Mouse (Mus musculus): ENCODE results near the gene Ptgdr2.

Ptgdr2 gene

DNA sequence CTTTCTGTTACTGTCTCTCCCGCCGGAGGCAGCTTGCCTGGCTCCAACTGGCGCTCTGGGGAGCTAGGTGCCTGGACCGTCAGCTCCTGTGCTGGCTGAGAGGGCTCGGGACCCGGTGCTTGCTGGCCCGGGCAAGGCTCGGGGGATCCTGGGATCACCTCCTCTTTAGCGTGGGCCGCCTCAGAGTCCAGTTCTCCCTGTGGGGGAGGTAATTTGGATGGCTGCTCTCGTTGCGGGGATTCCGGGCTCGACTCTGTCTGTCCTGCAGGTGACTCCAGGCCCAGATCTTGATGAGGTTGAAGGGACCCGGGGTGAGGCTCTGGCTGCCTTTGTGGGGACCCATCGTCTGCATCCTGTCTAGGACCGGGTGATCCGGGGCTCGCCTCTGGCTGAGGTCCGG lies 11.5 kb downstream of the Ptgdr2 start:
- ChIA-PET CTCF (interaction anchor here in 3 of 4 experiments (1.0 to 1.9 kb wide), 6 partner anchors 28 to 234 kb away, joined by 3 to 13 read pairs (median 4); no protein-coding TSS in a partner anchor), POLR2A (interaction anchor here in 3 of 4 experiments (0.6 to 3.1 kb wide), 25 partner anchors 9 to 346 kb away, joined by 3 to 31 read pairs (median 5); partner anchors contain the start of genes Ptgdr2 (in 2 of the 3), Ms4a10 (in 1 of the 3), Prpf19 (in 1 of the 3) and Zp1 (in 1 of the 3))

DNA sequence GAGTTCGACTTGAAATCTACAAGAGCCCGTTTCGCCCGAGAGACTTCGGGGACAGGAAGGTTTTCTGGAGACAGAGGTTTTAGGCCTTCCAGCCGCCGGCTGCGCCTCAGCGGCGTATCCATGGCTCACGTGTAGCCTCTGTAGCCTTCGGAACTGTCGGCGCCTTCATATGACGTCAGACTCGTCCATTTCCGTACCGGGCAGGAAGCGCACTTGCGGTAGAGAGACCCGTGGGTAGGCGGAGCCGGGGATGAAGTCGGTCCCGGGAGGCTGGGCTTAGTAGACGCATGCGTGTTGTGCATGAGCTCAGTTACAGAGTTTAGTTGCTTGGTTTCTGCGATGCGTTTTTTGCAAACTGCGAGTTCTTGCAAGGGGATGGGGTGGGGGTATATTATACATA lies 12.2 kb downstream of the Ptgdr2 start, which contains the start of gene Ccdc86:
Gene Ccdc86 (minus strand): TSS at position 155 of the 400 bp plus-strand sequence.
- POLR2A ChIA-PET, result interaction anchor here (0.6 to 3.1 kb wide), 59 partner anchors 8 to 1016 kb away, joined by 3 to 31 read pairs (median 4); partner anchors contain the start of genes Ms4a10 (in 2 of the 4), Prpf19 (in 2 of the 4), Ptgdr2 (in 2 of the 4) and Cpsf7 (in 1 of the 4)

DNA sequence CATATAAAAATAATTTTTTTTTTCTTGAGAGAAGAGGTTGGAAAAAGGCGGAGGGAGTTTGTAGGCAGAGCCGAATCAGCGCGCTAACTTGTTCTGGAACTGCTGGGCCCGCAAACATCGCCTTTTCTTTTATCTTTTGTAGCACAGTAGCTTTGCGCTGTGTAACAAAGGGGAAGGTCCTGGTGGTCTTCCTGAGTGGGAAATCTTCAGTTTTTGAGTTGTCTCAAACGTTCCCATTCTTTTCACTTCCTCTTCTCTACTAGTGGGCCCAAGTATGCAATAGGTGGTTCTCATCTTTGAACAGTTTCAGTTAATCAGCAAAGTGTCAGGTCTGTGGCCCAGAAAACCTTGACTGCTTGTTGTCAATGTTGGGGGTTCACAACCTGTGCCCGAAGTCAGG lies 12.6 kb downstream of the Ptgdr2 start:
- ChIA-PET CTCF (interaction anchor here in 2 of 4 experiments (0.6 to 1.9 kb wide), 15 partner anchors 8 to 708 kb away, joined by 3 to 13 read pairs (median 4); partner anchors contain the start of genes Lrrc10b (in 1 of the 2), Prpf19 (in 1 of the 2) and Ptgdr2 (in 1 of the 2)), POLR2A (interaction anchor here (0.6 to 3.1 kb wide), 61 partner anchors 8 to 1016 kb away, joined by 3 to 31 read pairs (median 4); partner anchors contain the start of genes Ms4a10 (in 2 of the 4), Prpf19 (in 2 of the 4), Ptgdr2 (in 2 of the 4) and Cpsf7 (in 1 of the 4))

More for the DNA sequence above, 12.2 kb downstream of the Ptgdr2 start, which contains the start of gene Ccdc86:
- CTCF ChIA-PET, result interaction anchor here (0.6 to 1.9 kb wide), 21 partner anchors 8 to 708 kb away, joined by 3 to 13 read pairs (median 4); partner anchors contain the start of genes Lrrc10b (in 1 of the 4), Prpf19 (in 1 of the 4) and Ptgdr2 (in 1 of the 4)

DNA sequence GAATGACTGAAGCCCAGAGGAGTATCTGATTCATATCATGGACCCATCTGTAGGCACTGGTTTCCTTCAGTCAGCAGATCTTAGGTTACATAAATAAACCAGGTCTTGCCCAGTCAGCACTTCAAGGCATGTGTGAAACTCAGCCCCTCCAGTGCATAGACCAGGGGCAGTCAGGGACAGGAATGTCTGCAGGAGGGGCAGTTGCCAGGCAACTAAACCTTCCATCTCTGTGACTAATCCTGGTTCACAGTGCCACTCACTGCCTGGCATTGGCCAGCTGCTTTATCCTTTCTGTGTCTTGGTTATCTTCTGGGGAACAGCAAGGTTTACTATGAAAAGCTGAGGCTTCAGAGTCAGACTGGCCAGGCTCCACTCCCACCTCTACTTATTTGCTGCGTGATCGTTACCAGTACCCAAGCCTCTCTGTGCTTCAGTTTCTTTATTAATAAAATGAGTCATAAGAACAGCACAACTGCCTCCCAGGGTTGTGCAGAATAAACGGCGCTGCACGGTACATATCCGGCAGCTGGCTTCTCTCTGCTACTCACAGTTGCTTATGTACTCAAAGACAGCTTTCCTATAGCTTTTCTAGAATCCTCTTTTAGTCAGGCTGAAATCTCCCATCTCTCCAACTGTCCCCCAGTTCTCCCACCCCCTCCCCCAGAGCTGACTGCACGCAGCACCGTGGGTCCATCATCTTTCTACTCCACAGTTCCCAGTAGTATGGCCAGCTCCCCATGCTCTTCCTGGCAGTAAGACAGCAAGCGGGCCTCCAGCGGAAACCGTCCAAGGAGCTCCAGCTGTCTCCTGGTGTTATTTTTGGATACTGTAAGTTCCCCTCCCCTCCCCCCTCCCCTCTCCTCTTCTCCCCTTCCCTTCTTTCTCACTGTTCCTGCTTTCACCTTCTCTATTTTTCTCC lies 15.3 kb downstream of the Ptgdr2 start:
- CTCF ChIA-PET, result interaction anchor here (0.6 to 1.3 kb wide), 10 partner anchors 11 to 983 kb away, joined by 3 to 8 read pairs (median 4); partner anchors contain the start of gene Ptgdr2 (in 1 of the 4)

DNA sequence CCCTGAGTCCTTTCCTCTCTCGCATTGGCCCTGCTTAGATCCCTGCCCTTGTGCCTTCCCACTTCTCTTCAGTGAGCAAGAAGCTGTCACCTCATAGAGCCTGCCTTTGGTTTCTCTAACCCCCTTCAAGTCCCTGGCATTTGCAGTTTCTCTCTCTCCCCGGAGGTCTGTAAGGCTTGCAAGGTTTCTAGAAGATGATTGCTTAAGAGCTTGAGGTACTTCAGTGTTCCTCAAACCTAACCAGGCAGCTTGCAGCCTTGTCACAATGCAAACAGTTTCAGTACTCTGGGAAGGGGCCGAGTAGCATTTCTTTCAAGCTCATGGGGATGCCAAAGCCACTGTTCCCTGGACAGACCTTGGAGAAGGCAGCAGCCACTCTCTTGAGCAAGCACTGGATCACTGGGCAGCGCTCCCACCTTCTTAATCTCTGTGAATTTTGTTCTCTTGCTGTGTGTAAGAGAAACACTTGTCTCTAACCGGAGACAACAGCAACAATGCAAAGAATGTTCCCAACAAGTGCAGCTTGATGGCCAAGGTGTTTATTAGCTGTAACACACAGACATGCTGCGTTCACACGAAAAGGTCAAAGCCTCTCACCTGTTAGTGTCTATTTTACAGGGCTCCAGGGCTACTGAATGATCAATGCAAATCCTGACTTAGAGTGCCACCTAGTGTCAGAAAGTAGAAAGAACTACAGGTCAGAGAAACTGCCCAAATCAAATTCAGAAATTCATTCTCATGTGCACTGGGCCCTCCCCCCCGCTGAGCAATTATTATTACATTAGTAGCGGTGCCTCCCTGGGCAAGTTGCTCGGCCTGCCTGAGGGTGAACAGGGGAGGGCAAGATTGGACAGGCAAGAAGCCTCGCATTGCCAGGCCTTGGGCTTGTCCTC lies 22.4 kb downstream of the Ptgdr2 start:
- ChIA-PET CTCF (interaction anchor here (0.6 to 3.4 kb wide), 28 partner anchors 10 to 1072 kb away, joined by 3 to 22 read pairs (median 4); partner anchors contain the start of genes Ccdc86 (in 1 of the 4) and Ms4a10 (in 1 of the 4)), POLR2A (interaction anchor here (0.6 to 3.1 kb wide), 10 partner anchors 10 to 78 kb away, joined by 3 to 19 read pairs (median 3); partner anchors contain the start of genes Ccdc86 (in 3 of the 4) and Ptgdr2 (in 1 of the 4))

More for the DNA sequence above, 15.3 kb downstream of the Ptgdr2 start:
- POLR2A ChIA-PET, result interaction anchor here in 3 of 4 experiments (0.6 to 2.2 kb wide), 10 partner anchors 7 to 669 kb away, joined by 3 to 6 read pairs (median 4); no protein-coding TSS in a partner anchor

DNA sequence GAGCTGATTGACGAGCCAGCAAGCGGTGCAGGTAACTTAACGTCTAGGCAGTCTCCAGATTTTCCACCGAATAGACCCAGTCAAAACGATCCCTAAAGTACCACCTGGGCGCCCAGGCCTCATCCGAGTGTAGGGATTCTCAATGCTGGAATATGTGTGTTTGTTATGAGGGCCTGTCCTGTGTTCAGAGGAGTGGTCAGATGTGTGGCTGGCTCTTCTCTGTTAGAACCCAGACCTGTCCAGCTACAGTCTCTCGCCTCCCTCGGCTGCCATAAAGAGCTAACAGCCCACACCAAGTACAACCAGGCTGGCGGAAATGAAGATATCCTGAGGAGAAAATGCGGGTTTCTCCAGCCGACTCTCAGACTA lies 23.0 kb downstream of the Ptgdr2 start:
- ChIA-PET POLR2A (interaction anchor here in 3 of 4 experiments (0.6 to 3.1 kb wide), 7 partner anchors 11 to 23 kb away, joined by 3 to 19 read pairs (median 3); partner anchors contain the start of genes Ccdc86 (in 2 of the 3) and Ptgdr2 (in 1 of the 3)), CTCF (interaction anchor here in 3 of 4 experiments (0.6 to 3.4 kb wide), 17 partner anchors 10 to 322 kb away, joined by 3 to 22 read pairs (median 4); partner anchors contain the start of genes Ccdc86 (in 1 of the 3) and Ms4a10 (in 1 of the 3))

DNA sequence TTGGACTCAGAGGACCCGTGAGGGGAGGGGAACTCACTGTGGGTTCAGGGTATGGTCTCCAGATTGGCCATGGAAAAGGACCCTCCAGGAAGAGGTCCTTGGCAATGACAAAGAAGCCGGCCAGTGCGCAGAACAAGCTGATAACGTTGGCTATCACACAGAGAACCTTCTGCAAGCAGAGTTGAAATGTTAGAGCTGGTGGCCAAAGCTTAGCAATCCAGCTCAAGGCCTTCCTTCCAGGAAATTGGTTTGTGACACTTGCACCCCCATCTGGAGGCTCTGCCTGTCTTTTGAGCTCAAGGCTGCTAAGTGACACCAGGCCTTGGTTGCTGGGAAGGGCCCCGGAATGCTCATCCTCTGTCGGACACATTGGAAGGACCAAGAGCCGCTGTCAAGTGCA lies 28.8 kb downstream of the Ptgdr2 start:
- POLR2A ChIA-PET, result interaction anchor here in 3 of 4 experiments (0.5 to 3.9 kb wide), 7 partner anchors 9 to 169 kb away, joined by 3 to 14 read pairs (median 3); partner anchors contain the start of gene Ccdc86 (in 1 of the 3)

DNA sequence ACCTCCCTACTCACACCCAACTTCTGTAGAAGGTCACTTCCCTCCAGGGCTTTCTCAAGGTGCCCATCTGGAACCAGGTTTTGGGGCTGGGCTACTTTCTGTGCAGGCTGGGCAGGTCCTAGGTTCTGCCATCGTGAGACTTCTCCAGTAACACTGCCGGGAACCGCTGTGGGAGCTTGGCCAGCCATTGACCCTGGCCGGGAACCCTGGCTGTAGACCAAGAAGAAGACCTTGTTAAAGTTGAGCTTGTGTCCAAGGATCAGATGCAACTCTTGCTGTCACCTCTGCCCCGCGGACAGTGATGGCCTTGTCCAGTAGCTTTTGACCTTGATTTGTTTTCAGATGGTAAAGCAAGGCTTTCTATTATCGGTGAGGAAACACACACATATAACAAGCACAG lies 31.6 kb downstream of the Ptgdr2 start:
- CTCF ChIA-PET, result interaction anchor here in 2 of 4 experiments (1.8 to 2.0 kb wide), 3 partner anchors 8 to 14 kb away, joined by 5 to 9 read pairs (median 7); no protein-coding TSS in a partner anchor
- POLR2A ChIA-PET, result interaction anchor here in 2 of 4 experiments (0.6 to 3.9 kb wide), 3 partner anchors 11 to 58 kb away, joined by 3 to 14 read pairs (median 4); partner anchors contain the start of gene Ccdc86 (in 1 of the 2)

More for the DNA sequence above, 28.8 kb downstream of the Ptgdr2 start:
- CTCF ChIA-PET, result interaction anchor here in 2 of 4 experiments (1.1 to 2.0 kb wide), 3 partner anchors 11 to 14 kb away, joined by 3 to 15 read pairs (median 6); no protein-coding TSS in a partner anchor

DNA sequence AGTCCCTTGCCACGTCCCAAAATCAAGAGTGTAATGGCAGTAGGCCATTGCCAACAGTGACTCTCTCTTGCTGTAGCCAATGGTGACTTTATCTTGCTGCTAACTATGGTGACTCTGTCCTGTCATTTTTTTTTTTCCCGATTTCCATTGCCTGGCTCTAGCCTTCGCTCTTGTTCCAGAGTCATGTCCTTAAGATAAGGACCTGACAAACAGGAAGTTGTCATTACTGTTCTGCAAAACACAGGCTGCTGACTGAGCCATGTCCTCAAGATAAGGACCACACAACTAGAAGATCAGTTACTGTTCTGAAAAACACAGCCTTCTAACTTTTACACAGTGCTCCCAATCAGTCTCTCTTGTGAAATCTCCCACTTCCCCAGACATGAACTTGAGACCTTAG lies 33.5 kb downstream of the Ptgdr2 start:
- CTCF ChIA-PET, result interaction anchor here in 1 of 4 experiments (0.6 kb wide), 1 partner anchor 21 kb away, joined by 4 read pairs; the partner anchor contains the start of gene Ccdc86
- POLR2A ChIA-PET, result interaction anchor here in 2 of 4 experiments (0.6 to 4.7 kb wide), 2 partner anchors 21 to 22 kb away, joined by 3 to 31 read pairs; partner anchors contain the start of gene Ccdc86 (in 1 of the 2)

DNA sequence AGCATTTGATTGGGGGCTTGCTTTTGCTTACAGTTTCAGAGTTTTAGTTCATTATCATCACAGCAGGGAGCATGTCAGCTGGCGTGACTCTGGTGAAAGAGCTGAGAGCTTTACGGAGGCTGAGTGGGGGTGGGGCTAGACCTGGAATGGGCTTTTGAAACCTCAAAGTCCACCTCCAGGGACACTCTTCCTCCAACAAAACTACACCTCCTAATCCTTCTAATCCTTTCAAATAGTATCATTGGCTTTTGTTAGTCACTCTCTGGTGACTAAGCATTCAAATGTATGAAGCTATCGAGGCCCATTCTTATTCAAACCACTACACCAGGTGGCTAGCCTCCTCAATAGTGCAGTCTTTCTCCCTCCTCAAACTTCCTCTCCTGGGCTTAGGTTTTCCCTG lies 35.7 kb downstream of the Ptgdr2 start:
- POLR2A ChIA-PET, result interaction anchor here (0.5 to 4.7 kb wide), 40 partner anchors 8 to 934 kb away, joined by 3 to 31 read pairs (median 4); partner anchors contain the start of genes Ccdc86 (in 3 of the 4), Prpf19 (in 2 of the 4), Cpsf7 (in 1 of the 4) and Lrrc10b (in 1 of the 4)

DNA sequence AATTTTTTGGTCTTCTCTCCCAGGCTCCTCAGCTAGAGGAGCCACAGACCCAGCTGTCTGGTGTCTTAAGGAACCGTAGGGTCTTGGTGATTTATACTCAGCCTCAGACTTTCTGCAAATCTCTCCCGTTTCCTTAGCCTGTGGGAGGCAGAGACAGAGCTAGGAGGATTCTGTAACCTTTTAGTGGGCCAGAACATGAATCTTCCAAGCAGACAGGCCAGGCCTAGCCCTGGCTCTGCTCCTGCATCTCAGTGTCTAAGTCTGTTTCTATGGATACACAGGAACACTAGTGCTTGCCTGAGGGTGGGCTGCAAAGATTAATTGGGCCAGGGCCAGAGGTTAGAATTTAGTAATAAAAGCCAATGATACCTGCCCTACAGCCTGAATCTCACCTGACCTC lies 36.2 kb downstream of the Ptgdr2 start:
- POLR2A ChIA-PET, result interaction anchor here (0.5 to 4.7 kb wide), 35 partner anchors 9 to 992 kb away, joined by 3 to 31 read pairs (median 4); partner anchors contain the start of genes Ccdc86 (in 3 of the 4), Prpf19 (in 2 of the 4), Cpsf7 (in 1 of the 4) and Lrrc10b (in 1 of the 4)
- CTCF ChIA-PET, result interaction anchor here in 2 of 4 experiments (0.9 to 3.0 kb wide), 12 partner anchors 10 to 264 kb away, joined by 3 to 20 read pairs (median 4); partner anchors contain the start of genes Ccdc86 (in 1 of the 2), Prpf19 (in 1 of the 2) and Ptgdr2 (in 1 of the 2)

More for the DNA sequence above, 35.7 kb downstream of the Ptgdr2 start:
- CTCF ChIA-PET, result interaction anchor here (0.5 to 3.0 kb wide), 16 partner anchors 10 to 559 kb away, joined by 3 to 20 read pairs (median 4); partner anchors contain the start of genes Ccdc86 (in 1 of the 4), Prpf19 (in 1 of the 4) and Ptgdr2 (in 1 of the 4)

DNA sequence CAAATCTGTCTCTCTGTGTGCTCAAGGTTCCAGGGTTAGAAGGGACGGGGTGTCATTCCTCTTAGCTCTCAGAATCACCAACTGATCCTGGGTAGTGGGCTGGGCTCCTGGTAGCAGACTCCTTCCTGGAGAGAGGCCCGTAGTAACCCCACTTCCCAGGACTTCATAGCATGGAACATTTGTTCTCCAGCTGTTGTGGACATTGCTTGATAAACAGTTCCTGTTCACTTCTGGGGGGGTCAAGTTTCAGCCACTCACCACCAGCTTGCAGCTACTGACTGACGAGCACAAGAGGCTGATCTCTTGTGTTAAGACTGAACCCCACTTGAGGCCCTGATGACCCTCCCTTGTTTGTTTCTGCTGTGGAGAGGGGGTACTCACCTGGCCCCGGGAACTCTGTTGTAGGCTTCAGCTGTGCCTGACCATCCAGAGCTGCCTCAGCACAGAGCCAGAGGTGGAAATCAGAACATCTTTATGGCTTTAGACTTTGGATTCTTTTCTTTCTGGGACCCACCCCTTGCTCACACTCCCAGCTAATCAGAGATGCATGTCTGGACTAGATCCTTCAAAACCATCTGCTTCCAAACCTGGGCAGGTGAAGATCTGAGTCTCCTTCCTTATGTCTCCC lies 37.4 kb downstream of the Ptgdr2 start, which contains the start of gene Ms4a10:
Gene Ms4a10 (minus strand): TSS at position 433 of the 628 bp plus-strand sequence.
- ChIA-PET POLR2A (interaction anchor here (0.5 to 4.7 kb wide), 13 partner anchors 8 to 991 kb away, joined by 3 to 31 read pairs (median 4); partner anchors contain the start of genes Ccdc86 (in 2 of the 4) and Prpf19 (in 1 of the 4)), CTCF (interaction anchor here in 3 of 4 experiments (0.7 to 3.0 kb wide), 6 partner anchors 9 to 72 kb away, joined by 3 to 20 read pairs (median 4); partner anchors contain the start of gene Ptgdr2 (in 1 of the 3))

DNA sequence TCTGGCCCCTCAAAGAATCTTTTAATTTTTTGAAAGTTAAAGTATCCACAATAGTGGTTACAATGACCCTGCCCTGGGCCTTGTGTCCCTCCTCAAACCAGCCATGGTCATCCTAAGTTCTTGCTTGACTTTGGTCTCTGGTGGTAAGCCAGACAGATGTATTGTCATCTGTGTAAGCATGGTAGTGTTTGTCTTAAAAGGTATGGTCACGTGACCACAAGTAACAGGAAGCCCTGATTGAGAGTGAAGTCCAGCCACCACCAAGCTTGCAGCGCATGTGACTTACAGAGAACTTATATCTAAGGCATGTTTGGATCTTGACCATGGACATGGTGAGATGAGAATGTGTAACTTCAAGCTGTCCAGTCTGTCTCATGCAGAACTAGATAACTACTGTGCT lies 38.2 kb downstream of the Ptgdr2 start:
- POLR2A ChIA-PET, result interaction anchor here in 2 of 4 experiments (0.5 to 4.7 kb wide), 9 partner anchors 15 to 324 kb away, joined by 3 to 31 read pairs (median 4); partner anchors contain the start of genes Ccdc86 (in 2 of the 2) and Prpf19 (in 1 of the 2)
- CTCF ChIA-PET, result interaction anchor here (0.6 to 3.0 kb wide), 6 partner anchors 8 to 299 kb away, joined by 3 to 20 read pairs (median 5); no protein-coding TSS in a partner anchor

DNA sequence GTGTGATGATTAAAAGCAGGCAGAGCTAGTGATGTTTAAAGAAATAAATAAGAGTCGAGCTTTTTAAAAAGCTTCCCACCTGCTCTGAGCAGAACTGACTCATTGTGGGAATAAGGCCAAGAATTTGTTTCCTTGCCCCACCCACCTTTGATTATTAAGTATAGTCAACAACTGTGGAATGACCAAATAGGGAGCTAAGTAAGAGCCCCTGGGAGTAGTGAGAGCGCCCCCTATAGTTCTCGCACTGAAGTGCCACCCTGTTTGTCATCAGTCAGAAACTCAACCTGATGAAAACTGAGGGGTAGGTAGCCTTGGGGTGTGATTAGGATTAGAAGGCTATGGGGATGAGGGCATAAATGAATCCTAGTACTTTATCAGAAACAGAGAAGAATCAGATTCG lies 39.4 kb downstream of the Ptgdr2 start:
- POLR2A ChIA-PET, result interaction anchor here in 2 of 4 experiments (0.6 to 2.1 kb wide), 12 partner anchors 11 to 370 kb away, joined by 3 to 7 read pairs (median 3); partner anchors contain the start of genes Ccdc86 (in 2 of the 2), Prpf19 (in 1 of the 2) and Vps37c (in 1 of the 2)
- CTCF ChIA-PET, result interaction anchor here (0.5 to 2.3 kb wide), 29 partner anchors 8 to 401 kb away, joined by 3 to 13 read pairs (median 4); partner anchors contain the start of genes Ccdc86 (in 1 of the 4), Prpf19 (in 1 of the 4) and Ptgdr2 (in 1 of the 4)

Measured in embryonic stem cell, embryonic (primary cell).